Mouse (Mus musculus) kidney, postnatal 0 days (tissue): ENCODE results near the gene Zbtb38. TPM values are rescaled to one million over a fixed set of nuclear protein-coding genes. Genes with fewer than 3 reads are reported as not detected.
A peak's percentile ranks its signal among the peaks of the same experiment; 100 is the strongest.

Experiments used
- ATAC-seq: fragments of 200-750 bp; cut with Nextera tagmentation; replicated peaks from 2 replicates; pipeline ENCODE4 v1.8.0; 2017; ENCODE audit warnings: low read depth, moderate number of reproducible peaks, moderate TSS enrichment, moderate library complexity; ENCODE audit not compliant: low FRiP score
- DNase-seq: peaks from one replicate; pipeline ENCODE4 v3.0.0-alpha.2; 2016; ENCODE audit warnings: low spot score
- H3K27ac ChIP-seq: fragments of 300-500 bp; sonication (generic); 2 replicates; pipeline ENCODE4 v1.5.1; 2014; ENCODE audit warnings: mild to moderate bottlenecking
- H3K27me3 ChIP-seq: fragments of 300-500 bp; sonication (generic); 2 replicates; pipeline ENCODE4 v1.6.1; 2014; ENCODE audit warnings: low read length, mixed read lengths; ENCODE audit not compliant: insufficient read depth
- H3K36me3 ChIP-seq: fragments of 300-500 bp; sonication (generic); 2 replicates; pipeline ENCODE4 v1.6.1; 2014; ENCODE audit warnings: low read length, mixed read lengths; ENCODE audit not compliant: insufficient read depth
- H3K4me1 ChIP-seq: fragments of 300-500 bp; sonication (generic); replicated peaks from 2 replicates; pipeline ENCODE4 v1.6.1; 2014; ENCODE audit warnings: antibody characterized with exemption, low read length, mixed read lengths; ENCODE audit not compliant: insufficient read depth
- H3K4me2 ChIP-seq: fragments of 300-500 bp; sonication (generic); 2 replicates; pipeline ENCODE4 v1.6.1; 2014; ENCODE audit warnings: mild to moderate bottlenecking, low read length, moderate library complexity, mixed read lengths
- H3K4me3 ChIP-seq: fragments of 300-500 bp; sonication (generic); replicated peaks from 2 replicates; pipeline ENCODE4 v1.5.1; 2014; ENCODE audit warnings: low read depth, low read length
- H3K9ac ChIP-seq: fragments of 300-500 bp; sonication (generic); 2 replicates; pipeline ENCODE4 v1.6.1; 2014; ENCODE audit warnings: low read depth, low read length
- H3K9me3 ChIP-seq: fragments of 300-500 bp; sonication (generic); replicated peaks from 2 replicates; pipeline ENCODE4 v1.6.1; 2016; ENCODE audit warnings: low read length, inconsistent platforms, mixed read lengths
- CTCF ChIP-seq: IDR thresholded peaks from 2 replicates; pipeline ENCODE4 v1.5.1; 2016; ENCODE audit warnings: antibody characterized with exemption, low read depth, mild to moderate bottlenecking, moderate library complexity
- WGBS: fragments of 180-500 bp; shearing (Covaris S2); extraction: QIAGEN DNeasy Blood & Tissue Kit; methylation state at CpG from one replicate; pipeline ENCODE4 v1.1.7; 2014; 5-methylcytosine and 5-hydroxymethylcytosine counted together
- polyA plus RNA-seq: library from polyadenylated mRNA; unstranded; fragments of >200 nt; fragmentation: Nextera tagmentation; extraction: Ambion mirVana; gene quantifications from 2 replicates; pipeline ENCODE4 v1.2.1, GENCODE M21; 2015

Gene Zbtb38
- polyA plus RNA-seq, 1 experiment from 2014 or later, result 28.3 TPM

DNA sequence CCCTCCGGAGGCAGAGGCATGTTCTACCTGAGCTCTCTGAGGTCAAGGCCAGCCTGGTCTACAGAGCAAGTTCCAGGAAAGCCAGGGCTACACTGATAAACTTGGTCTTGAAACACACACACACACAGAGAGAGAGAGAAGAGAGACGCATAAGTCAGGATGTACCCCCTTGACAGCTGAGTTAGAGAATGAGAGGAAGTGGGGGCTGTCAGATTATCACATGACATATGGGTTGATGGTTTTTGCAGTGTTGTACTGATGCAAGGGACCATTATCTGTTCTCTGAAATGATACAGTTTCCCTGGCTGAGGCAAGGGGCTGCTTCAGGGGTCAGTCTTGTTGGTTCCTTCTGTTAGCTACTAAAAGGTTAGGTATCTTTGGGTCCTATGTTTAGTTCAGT, 7.7 kb downstream of the Zbtb38 start:
- no peaks in the 10 kb centered on the region for H3K9me3 ChIP-seq
- TF ChIP-seq CTCF, result no peak
- no peak overlapping the region for H3K4me3 ChIP-seq
- 69% methylated on average over 2 of the region's 2 CpGs for WGBS
- ATAC-seq (no peak), DNase-seq (no peak)
- no peak overlapping the region for H3K27ac ChIP-seq
- H3K27me3 ChIP-seq, result no peaks in the 10 kb centered on the region
- no peaks in the 10 kb centered on the region for H3K4me1 ChIP-seq
- no peak overlapping the region for H3K9ac ChIP-seq
- no peak overlapping the region for H3K4me2 ChIP-seq
- no peaks in the 10 kb centered on the region for H3K36me3 ChIP-seq

DNA sequence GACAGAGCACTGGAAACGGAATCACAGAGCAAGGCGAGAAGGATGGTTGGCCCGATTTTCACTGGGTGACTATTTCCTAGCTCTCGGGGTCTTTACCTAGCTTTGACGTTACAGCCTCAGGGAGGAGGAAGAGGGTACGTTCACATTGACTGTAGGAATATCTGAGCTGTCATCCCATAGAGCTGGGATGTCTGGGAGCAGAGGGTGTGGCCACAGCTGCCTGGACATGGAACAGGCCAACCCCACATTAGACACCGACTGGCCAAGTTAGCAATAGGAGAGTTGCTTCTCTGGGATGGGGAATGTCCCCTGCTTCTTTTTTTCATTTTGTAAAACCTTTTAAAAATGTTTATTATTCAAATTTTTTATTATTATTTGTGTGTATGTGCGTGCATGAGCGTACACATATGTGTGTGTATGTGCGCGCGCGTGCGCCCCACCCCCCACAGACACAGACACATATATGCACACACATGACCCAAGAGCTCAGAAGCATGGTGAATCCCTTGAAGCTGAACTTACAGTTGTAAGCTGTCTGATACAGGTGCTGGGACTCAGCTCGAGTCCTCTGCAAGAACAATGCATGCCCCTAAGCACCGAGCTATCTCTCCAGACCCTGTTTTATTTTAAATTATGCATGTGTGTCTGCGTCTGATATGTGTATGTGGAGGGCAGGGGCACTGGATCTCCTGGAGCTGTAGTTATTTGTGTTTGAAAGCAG, 11.1 kb downstream of the Zbtb38 start:
- no peaks in the 10 kb centered on the region; the same call in 1 of the 2 replicates for H3K27me3 ChIP-seq
- no peaks in the 10 kb centered on the region for H3K9me3 ChIP-seq
- TF ChIP-seq CTCF, result no peak
- ATAC-seq, result no peak; the same call in 1 of the 2 replicates
- WGBS, result 82% methylated on average over 17 of the region's 17 CpGs
- no peaks in the 10 kb centered on the region for H3K4me1 ChIP-seq
- H3K9ac ChIP-seq, result no peak overlapping the region
- H3K27ac ChIP-seq, result no peak overlapping the region
- no peak overlapping the region for H3K4me3 ChIP-seq
- H3K36me3 ChIP-seq, result no peaks in the 10 kb centered on the region
- no peak overlapping the region for H3K4me2 ChIP-seq
- no peak for DNase-seq

DNA sequence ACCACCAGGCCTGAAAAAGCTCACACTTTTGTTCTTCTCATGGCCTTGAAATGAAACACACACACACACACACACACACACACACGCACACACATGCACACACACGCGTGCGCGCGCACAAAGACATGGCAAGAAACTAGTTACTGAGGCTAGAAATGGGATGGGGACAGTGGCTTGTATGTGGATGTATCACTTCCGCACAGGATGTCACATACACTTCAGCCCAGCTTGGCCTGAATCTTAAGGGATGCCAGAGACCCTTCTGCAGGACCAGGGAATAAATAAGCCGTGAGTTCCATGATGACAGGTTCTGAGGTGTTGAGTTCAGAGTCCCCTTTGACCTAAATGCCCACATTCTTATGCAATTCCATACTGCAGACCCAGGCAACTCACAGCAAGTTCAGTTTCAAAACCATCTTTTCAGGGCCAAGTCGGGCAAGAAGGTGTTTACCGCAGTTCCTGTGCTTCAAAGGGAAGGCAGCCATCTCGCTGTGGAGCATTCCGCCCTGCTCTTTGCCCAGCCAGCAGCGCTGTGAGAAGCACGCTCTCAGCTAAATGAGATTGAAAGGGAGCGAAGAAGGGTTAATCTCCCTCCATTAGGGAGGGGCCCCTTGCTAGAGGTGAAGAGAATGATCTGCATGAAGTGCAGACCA, 11.8 kb downstream of the Zbtb38 start:
- Histone ChIP-seq H3K27ac (no peak overlapping the region), H3K4me2 (no peak overlapping the region), H3K27me3 (no peaks in the 10 kb centered on the region; the same call in 1 of the 2 replicates), H3K9ac (no peak overlapping the region), H3K4me1 (0 out of 2 replicates have a peak, but pooled peaks cover 3% of the 10 kb centered on the region), H3K4me3 (no peak overlapping the region), H3K36me3 (no peaks in the 10 kb centered on the region), H3K9me3 (no peaks in the 10 kb centered on the region)
- no peak for ATAC-seq
- DNase-seq, result no peak
- WGBS, result 77% methylated on average over 15 of the region's 15 CpGs
- TF ChIP-seq CTCF, result no peak

- Histone ChIP-seq H3K9me3 (no peaks in the 10 kb centered on the region), H3K4me2 (no peak overlapping the region; the same call in 1 of the 2 replicates), H3K27me3 (no peaks in the 10 kb centered on the region; the same call in 1 of the 2 replicates), H3K4me3 (no peak overlapping the region), H3K27ac (no peak overlapping the region), H3K36me3 (no peaks in the 10 kb centered on the region), H3K9ac (no peak overlapping the region), H3K4me1 (0 out of 2 replicates have a peak, but pooled peaks cover 4% of the 10 kb centered on the region)
- ATAC-seq (no peak), DNase-seq (peak; percentile 56)
- no peak for TF ChIP-seq CTCF
- WGBS, result 66% methylated on average over 22 of the region's 22 CpGs
Observed at GRCm38 (mm10) chr9:96739808-96740711, 12.6 kb downstream of the Zbtb38 start.

- 89% methylated on average over 13 of the region's 13 CpGs for WGBS
- H3K4me1 ChIP-seq, result 0 out of 2 replicates have a peak, but pooled peaks cover 4% of the 10 kb centered on the region
- no peak for DNase-seq
- no peaks in the 10 kb centered on the region for H3K9me3 ChIP-seq
- TF ChIP-seq CTCF, result no peak
- H3K27ac ChIP-seq, result no peak overlapping the region
- no peak overlapping the region for H3K4me2 ChIP-seq
- no peak for ATAC-seq
- H3K36me3 ChIP-seq, result no peaks in the 10 kb centered on the region
- no peaks in the 10 kb centered on the region; the same call in 1 of the 2 replicates for H3K27me3 ChIP-seq
- no peak overlapping the region for H3K4me3 ChIP-seq
- H3K9ac ChIP-seq, result no peak overlapping the region
Observed at GRCm38 (mm10) chr9:96738563-96739355, 13.9 kb downstream of the Zbtb38 start.
